Mouse (Mus musculus) liver, embryonic 14.5 days (tissue): ENCODE results near the gene Tapbp. TPM values are rescaled to one million over a fixed set of nuclear protein-coding genes. Genes with fewer than 3 reads are reported as not detected.
A peak's percentile ranks its signal among the peaks of the same experiment; 100 is the strongest.

Experiments
- ATAC-seq: fragments of 200-750 bp; cut with Nextera tagmentation; 2 replicates; pipeline ENCODE4 v1.8.0; 2017; ENCODE audit warnings: moderate number of reproducible peaks, mild to moderate bottlenecking, moderate library complexity; ENCODE audit not compliant: insufficient read depth
- DNase-seq, 3 experiments: peaks; one replicate each; pipeline ENCODE4 v3.0.0-alpha.2; 2012 to 2013; ENCODE audit warnings: low read depth in 3 of 3, low spot score in 3 of 3
- H3K27ac ChIP-seq: fragments of 300-500 bp; sonication (generic); 2 replicates; pipeline ENCODE4 v1.5.1; 2014; ENCODE audit warnings: moderate library complexity, mild to moderate bottlenecking, control low read depth, inconsistent platforms
- H3K27me3 ChIP-seq: fragments of 300-500 bp; sonication (generic); 2 replicates; pipeline ENCODE4 v1.6.1; 2014; ENCODE audit warnings: mild to moderate bottlenecking, low read length, moderate library complexity; ENCODE audit not compliant: control insufficient read depth, insufficient read depth
- H3K36me3 ChIP-seq: fragments of 300-500 bp; sonication (generic); replicated peaks from 2 replicates; pipeline ENCODE4 v1.6.1; 2014; ENCODE audit warnings: low read depth; ENCODE audit not compliant: control insufficient read depth, insufficient read depth
- H3K4me1 ChIP-seq, 2 experiments: fragments of 200-500 bp in 1 of 2; fragments of 300-500 bp in 1 of 2; sonication (generic) in 1 of 2; replicated peaks; 2 replicates each; pipeline ENCODE4 v1.6.1; 2012 to 2014; ENCODE audit warnings: antibody characterized with exemption in 1 of 2, inconsistent platforms in 1 of 2, low read length in 1 of 2; ENCODE audit not compliant: control insufficient read depth in 2 of 2, insufficient read depth in 2 of 2
- H3K4me2 ChIP-seq: fragments of 300-500 bp; sonication (generic); 2 replicates; pipeline ENCODE4 v1.6.1; 2014; ENCODE audit warnings: low read depth, mild to moderate bottlenecking, control low read depth, moderate library complexity
- H3K4me3 ChIP-seq, 2 experiments: fragments of 200-500 bp in 1 of 2; fragments of 300-500 bp in 1 of 2; sonication (generic) in 1 of 2; 2 replicates each; pipeline ENCODE4 v1.5.1; 2012 to 2014; ENCODE audit warnings: low read depth in 2 of 2, low read length in 2 of 2, mild to moderate bottlenecking in 2 of 2, control low read depth in 1 of 2, inconsistent platforms in 1 of 2, moderate library complexity in 1 of 2; ENCODE audit not compliant: insufficient read depth in 1 of 2
- H3K9ac ChIP-seq: fragments of 300-500 bp; sonication (generic); replicated peaks from 2 replicates; pipeline ENCODE4 v1.6.1; 2014; ENCODE audit warnings: mild to moderate bottlenecking, control low read depth, moderate library complexity
- H3K9me3 ChIP-seq: fragments of 300-500 bp; sonication (generic); 2 replicates; pipeline ENCODE4 v1.6.1; 2016; ENCODE audit warnings: low read length, mixed read lengths; ENCODE audit not compliant: control insufficient read depth
- CTCF ChIP-seq: IDR thresholded peaks from 2 replicates; pipeline ENCODE4 v1.5.1; 2016; ENCODE audit warnings: antibody characterized with exemption, low read depth, control low read depth
- EP300 ChIP-seq: IDR thresholded peaks from 2 replicates; pipeline ENCODE4 v1.6.1; 2016; ENCODE audit warnings: antibody characterized with exemption, low read depth
- WGBS: fragments of 180-500 bp; shearing (Covaris S2); extraction: QIAGEN DNeasy Blood & Tissue Kit; methylation state at CpG from one replicate; pipeline ENCODE4 v1.1.7; 2014; ENCODE audit not compliant: insufficient replicate concordance; 5-methylcytosine and 5-hydroxymethylcytosine counted together
- polyA plus RNA-seq, 2 experiments: library from polyadenylated mRNA; depleted of rRNA in 1 of 2; stranded (reverse) in 1 of 2; unstranded in 1 of 2; fragments of >200 nt; fragmentation: Nextera tagmentation in 1 of 2; extraction: Ambion mirVana in 1 of 2; gene quantifications; 2 replicates each; pipeline versions ENCODE4 v1.2.1 to v1.2.3; 2012 to 2014

Gene Tapbp
- polyA plus RNA-seq, 2 experiments, result 10.6 to 24.0 TPM

DNA sequence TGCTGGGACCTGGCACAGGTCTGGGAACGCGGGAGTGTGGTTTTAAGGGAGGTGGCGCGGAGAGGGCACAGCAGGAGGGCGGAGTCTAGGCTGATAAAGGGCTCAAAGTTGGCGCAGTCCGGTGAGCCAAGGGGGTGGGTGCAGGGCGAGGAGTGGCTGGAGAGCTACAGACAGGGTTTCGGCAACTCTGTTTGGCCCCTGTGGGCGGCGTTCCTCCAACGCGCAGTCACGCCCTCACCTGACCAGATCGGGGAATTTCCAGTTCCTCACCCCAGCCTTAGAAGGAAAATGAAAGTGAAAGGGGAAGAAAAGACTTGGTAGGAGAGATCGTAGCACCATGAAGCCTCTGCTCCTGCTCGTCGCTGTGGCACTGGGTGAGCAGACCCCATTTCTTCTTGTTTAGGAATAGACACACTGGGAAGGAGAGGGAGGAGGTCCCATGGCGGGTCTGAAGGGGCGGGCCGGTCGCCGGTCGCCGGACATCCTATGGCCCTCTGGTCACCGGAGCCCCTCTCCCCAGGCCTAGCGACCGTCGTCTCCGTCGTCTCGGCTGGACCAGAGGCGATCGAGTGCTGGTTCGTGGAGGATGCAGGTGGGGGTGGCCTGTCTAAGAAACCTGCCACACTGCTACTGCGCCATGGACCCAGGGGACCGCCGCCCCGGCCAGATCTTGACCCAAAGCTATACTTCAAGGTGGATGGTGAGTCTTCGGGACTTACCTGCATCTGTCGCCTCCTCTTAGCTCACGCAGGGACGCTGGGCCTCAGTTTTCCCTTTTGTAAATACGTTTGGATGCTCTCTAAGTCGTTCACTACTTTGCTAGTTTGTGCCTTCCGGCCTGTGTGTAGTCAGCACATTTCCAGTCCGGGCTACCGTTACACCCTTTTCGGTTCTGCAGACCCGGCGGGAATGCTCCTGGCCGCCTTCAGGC lies 3.9 kb downstream of the Tapbp start:
- H3K4me2 ChIP-seq, result peak overlapping the region; percentile 88
- under 1% methylated on average over 52 of the region's 52 CpGs for WGBS
- no peaks in the 10 kb centered on the region for H3K27me3 ChIP-seq
- H3K4me1 ChIP-seq, result peaks cover 10 to 21% of the 10 kb centered on the region in 2 experiments
- no peak for TF ChIP-seq EP300
- peak; percentile 62 for TF ChIP-seq CTCF
- peak; percentile 59 for ATAC-seq
- H3K27ac ChIP-seq, result peak overlapping the region; percentile 78
- H3K9ac ChIP-seq, result peak overlapping the region; percentile 84
- peaks cover 8% of the 10 kb centered on the region for H3K36me3 ChIP-seq
- peaks cover 5% of the 10 kb centered on the region for H3K9me3 ChIP-seq
- peak overlapping the region; percentile 77 to 92 for H3K4me3 ChIP-seq
- peak; percentile 77 to 89 (median 78) for DNase-seq

- H3K4me2 ChIP-seq, result peak overlapping the region; percentile 88
- H3K36me3 ChIP-seq, result peaks cover 8% of the 10 kb centered on the region
- peaks cover 7 to 16% of the 10 kb centered on the region in 2 experiments for H3K4me1 ChIP-seq
- no peaks in the 10 kb centered on the region for H3K27me3 ChIP-seq
- DNase-seq (peak; percentile 70 to 81 (median 73)), ATAC-seq (peak; percentile 26; the same call in 1 of the 2 replicates)
- peak overlapping the region; percentile 77 to 92 for H3K4me3 ChIP-seq
- WGBS, result under 1% methylated on average over 36 of the region's 36 CpGs
- peak; percentile 99 for TF ChIP-seq CTCF
- TF ChIP-seq EP300, result no peak
- H3K9ac ChIP-seq, result peak overlapping the region; percentile 84
- H3K9me3 ChIP-seq, result peaks cover 5% of the 10 kb centered on the region
- peak overlapping the region; percentile 78 for H3K27ac ChIP-seq
Observed at GRCm38 (mm10) chr17:33920282-33921097, 4.8 kb downstream of the Tapbp start.

DNA sequence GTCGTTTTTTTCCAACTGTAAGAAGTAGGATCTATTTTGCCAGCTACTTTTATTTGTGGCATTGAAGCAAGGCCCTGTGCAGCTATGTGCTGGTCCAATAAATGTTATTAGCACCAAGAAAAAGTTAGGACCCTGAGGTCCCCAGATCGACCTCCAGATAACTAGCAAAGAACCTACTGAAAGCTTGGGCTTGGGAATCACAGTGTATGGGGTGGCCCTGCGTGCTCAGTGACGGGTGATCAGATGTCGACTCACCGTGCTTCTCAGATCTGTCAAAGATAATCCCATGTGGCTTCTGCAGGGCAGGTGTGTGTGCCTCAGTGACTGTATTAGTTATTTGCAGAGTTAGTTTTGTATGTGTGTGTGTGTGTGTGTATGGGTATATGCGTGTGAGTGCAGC lies 5.7 kb downstream of the Tapbp start:
- H3K4me2 ChIP-seq, result peak overlapping the region; percentile 88
- H3K36me3 ChIP-seq, result peaks cover 8% of the 10 kb centered on the region
- no peak overlapping the region for H3K27ac ChIP-seq
- ATAC-seq, result no peak
- DNase-seq, result no peak
- TF ChIP-seq EP300 (no peak), CTCF (no peak)
- H3K4me1 ChIP-seq, result peaks cover 7 to 16% of the 10 kb centered on the region in 2 experiments
- no peak overlapping the region for H3K9ac ChIP-seq
- H3K9me3 ChIP-seq, result peaks cover 5% of the 10 kb centered on the region
- H3K4me3 ChIP-seq, result no peak overlapping the region; a peak in 1 of 4 replicates
- H3K27me3 ChIP-seq, result no peaks in the 10 kb centered on the region
- WGBS, result 67% methylated on average over 7 of the region's 7 CpGs

GRCm38 (mm10) chr17:33924577-33925283 lies 9.0 kb downstream of the Tapbp start:
- H3K4me3 ChIP-seq, result no peak overlapping the region
- H3K4me2 ChIP-seq, result no peak overlapping the region
- peak; percentile 32 for ATAC-seq
- WGBS, result 74% methylated on average over 10 of the region's 10 CpGs
- H3K9me3 ChIP-seq, result no peaks in the 10 kb centered on the region
- H3K9ac ChIP-seq, result no peak overlapping the region
- H3K27me3 ChIP-seq, result no peaks in the 10 kb centered on the region
- no peak for DNase-seq
- TF ChIP-seq EP300 (0 out of 2 replicates have a peak, but pooled peaks have one; percentile 38), CTCF (peak; percentile 88)
- no peak overlapping the region for H3K27ac ChIP-seq
- no peaks in the 10 kb centered on the region; the same call in 1 of the 2 replicates for H3K36me3 ChIP-seq
- peaks cover 4 to 8% of the 10 kb centered on the region in 2 experiments; a peak in 2 of 4 replicates for H3K4me1 ChIP-seq
